Mouse (Mus musculus): ENCODE data around the gene Angptl6.

- TF ChIP-seq EP300 (IDR thresholded peaks at IDR 0.05; ENCODE audit: low read depth), result no peak
- no peak for TF ChIP-seq CTCF (IDR thresholded peaks at IDR 0.05; ENCODE audit: low read depth)
Observed at GRCm38 (mm10) chr9:20893590-20894343, 14.2 kb upstream of the Angptl6 start.
